Mouse (Mus musculus) olfactory bulb, adult 2 months (tissue): Measurements from ENCODE around the gene Cwc25.

ENCODE experiments used
- CTCF ChIP-seq: fragments of 200-500 bp; IDR thresholded peaks from 2 replicates; pipeline ENCODE4 v1.5.1; 2012; ENCODE audit warnings: low read depth, mild to moderate bottlenecking, low read length, moderate library complexity; ENCODE audit not compliant: insufficient read depth
- POLR2A ChIP-seq: fragments of 200-500 bp; IDR thresholded peaks from 2 replicates; pipeline ENCODE4 v1.6.1; 2012; ENCODE audit warnings: mild to moderate bottlenecking, low read depth, low read length, moderate library complexity; ENCODE audit not compliant: insufficient read depth

- TF ChIP-seq CTCF (no peak), POLR2A (no peak)
Measured at GRCm38 (mm10) chr11:97805662-97806612, 39.6 kb upstream of the Cwc25 start.
